Mouse (Mus musculus) ES-Bruce4 (cell line): ENCODE data around the gene Tbc1d22a. TPM values are rescaled to one million over a fixed set of nuclear protein-coding genes. Genes with fewer than 3 reads are reported as not detected.

ENCODE experiments used
- H3K27ac ChIP-seq: 2 replicates; pipeline ENCODE4 v1.5.1; 2012; ENCODE audit warnings: low read length, inconsistent platforms; ENCODE audit not compliant: insufficient read depth
- H3K27me3 ChIP-seq: 2 replicates; pipeline ENCODE4 v1.6.1; 2012; ENCODE audit warnings: mild to moderate bottlenecking, low read length, inconsistent platforms; ENCODE audit not compliant: control insufficient read depth, poor library complexity, insufficient read depth, severe bottlenecking
- H3K36me3 ChIP-seq: 2 replicates; pipeline ENCODE4 v1.6.1; 2012; ENCODE audit warnings: inconsistent platforms, mild to moderate bottlenecking, low read length, moderate library complexity; ENCODE audit not compliant: control insufficient read depth, poor library complexity, insufficient read depth, severe bottlenecking
- H3K4me1 ChIP-seq: one replicate; pipeline ENCODE4 v1.8.1; 2011; ENCODE audit warnings: low read length; ENCODE audit not compliant: control insufficient read depth, insufficient read depth
- H3K4me3 ChIP-seq: 2 replicates; pipeline ENCODE4 v1.5.1; 2011; ENCODE audit warnings: low read depth, mild to moderate bottlenecking, low read length
- H3K9ac ChIP-seq: 2 replicates; pipeline ENCODE4 v1.6.1; 2012; ENCODE audit warnings: low read depth, mild to moderate bottlenecking, inconsistent platforms; ENCODE audit not compliant: poor library complexity, severe bottlenecking
- H3K9me3 ChIP-seq: replicated peaks from 2 replicates; pipeline ENCODE4 v1.6.1; 2012; ENCODE audit warnings: mild to moderate bottlenecking, low read length, inconsistent platforms; ENCODE audit not compliant: control insufficient read depth, poor library complexity, insufficient read depth, severe bottlenecking
- CTCF ChIP-seq: IDR thresholded peaks from one replicate; pipeline ENCODE4 v1.8.1; 2011; ENCODE audit warnings: low read depth, low read length
- EP300 ChIP-seq: IDR thresholded peaks from 2 replicates; pipeline ENCODE4 v1.6.1; 2011; ENCODE audit warnings: low read depth, low read length; ENCODE audit not compliant: insufficient read depth
- POLR2A ChIP-seq: IDR thresholded peaks from one replicate; pipeline ENCODE4 v1.8.1; 2011; ENCODE audit warnings: low read length; ENCODE audit not compliant: insufficient read depth
- polyA plus RNA-seq: library from polyadenylated mRNA; stranded (reverse); fragments of >200 nt; gene quantifications from 2 replicates; pipeline ENCODE4 v1.2.4, GENCODE M21; 2011; ENCODE audit warnings: low read depth; ENCODE audit not compliant: missing spikeins, insufficient read depth, insufficient read length

Gene Tbc1d22a
- polyA plus RNA-seq, 1 experiment, result 14.1 TPM

DNA sequence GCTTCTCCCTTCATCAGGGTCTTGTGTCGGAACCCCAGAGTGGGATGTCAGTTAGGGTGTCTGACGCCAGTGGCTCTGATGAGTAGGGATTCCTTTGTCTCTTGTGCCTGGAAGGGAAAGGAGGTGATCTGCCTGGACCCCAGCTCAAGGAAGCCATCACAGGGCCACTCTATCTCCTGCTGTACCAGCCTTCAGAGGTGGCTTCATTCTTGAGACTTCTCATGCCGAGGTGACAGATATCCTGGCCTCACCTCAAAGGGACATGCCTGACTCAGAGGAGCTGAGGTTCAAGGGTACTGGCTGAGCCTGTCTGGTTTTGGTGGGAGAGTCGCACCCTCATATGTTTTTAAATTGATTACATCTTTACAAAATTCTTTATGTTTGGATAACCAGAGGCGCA, 19.7 kb downstream of the Tbc1d22a start:
- H3K27ac ChIP-seq, result no peak overlapping the region
- no peaks in the 10 kb centered on the region for H3K36me3 ChIP-seq
- TF ChIP-seq CTCF (no peak), EP300 (no peak), POLR2A (no peak)
- no peaks in the 10 kb centered on the region for H3K27me3 ChIP-seq
- H3K4me1 ChIP-seq, result no peaks in the 10 kb centered on the region
- no peak overlapping the region for H3K4me3 ChIP-seq
- no peaks in the 10 kb centered on the region for H3K9me3 ChIP-seq
- H3K9ac ChIP-seq, result no peak overlapping the region

DNA sequence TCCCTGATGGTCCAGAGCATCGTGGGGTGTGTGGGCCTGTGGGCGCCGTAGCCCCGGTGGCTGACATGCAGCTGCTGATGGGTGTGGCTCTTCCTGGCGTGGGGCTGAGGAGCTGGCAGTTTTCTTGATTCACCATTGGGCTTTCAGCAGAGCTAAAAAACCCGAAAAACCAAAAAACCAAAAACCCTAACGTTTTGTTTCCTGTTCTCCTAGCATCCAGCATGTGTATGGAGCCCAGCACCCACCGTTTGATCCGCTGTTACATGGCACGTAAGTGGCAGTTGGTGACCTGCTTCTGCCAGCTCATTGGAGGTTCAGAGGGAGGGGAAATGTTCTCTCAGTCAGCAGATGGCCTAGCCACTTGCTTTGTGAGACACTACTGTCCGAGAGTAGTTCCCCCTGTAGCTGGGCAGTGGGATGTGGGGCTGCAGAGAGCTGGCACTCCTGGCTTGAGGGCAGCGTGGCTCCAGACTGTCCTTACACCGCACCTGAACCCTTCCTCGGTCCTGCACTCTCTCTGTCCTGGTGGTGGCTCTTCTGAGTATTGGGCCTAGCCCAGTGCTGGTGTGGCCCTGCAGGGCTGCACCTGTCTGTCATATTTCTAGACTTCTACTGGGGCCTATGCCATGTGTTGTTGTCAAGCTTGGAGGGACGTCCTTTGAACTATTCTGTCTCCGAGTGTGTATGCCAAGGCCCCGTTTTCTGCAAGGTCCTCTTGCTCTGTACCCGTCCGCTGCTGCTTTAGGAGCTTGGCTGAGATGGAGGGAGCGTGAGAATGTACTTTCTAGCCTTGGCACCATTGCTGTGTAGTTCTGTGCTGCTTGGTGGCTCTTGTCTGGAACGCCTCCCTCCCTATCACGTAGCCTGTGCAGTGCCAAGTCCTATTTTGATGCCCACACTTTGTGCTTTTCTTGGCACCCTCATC, 20.5 kb downstream of the Tbc1d22a start:
- no peak overlapping the region for H3K4me3 ChIP-seq
- no peak overlapping the region for H3K27ac ChIP-seq
- TF ChIP-seq EP300, result no peak
- no peak for TF ChIP-seq POLR2A
- no peak for TF ChIP-seq CTCF
- H3K27me3 ChIP-seq, result no peaks in the 10 kb centered on the region
- H3K4me1 ChIP-seq, result no peaks in the 10 kb centered on the region
- no peak overlapping the region for H3K9ac ChIP-seq
- no peaks in the 10 kb centered on the region for H3K9me3 ChIP-seq
- H3K36me3 ChIP-seq, result no peaks in the 10 kb centered on the region

DNA sequence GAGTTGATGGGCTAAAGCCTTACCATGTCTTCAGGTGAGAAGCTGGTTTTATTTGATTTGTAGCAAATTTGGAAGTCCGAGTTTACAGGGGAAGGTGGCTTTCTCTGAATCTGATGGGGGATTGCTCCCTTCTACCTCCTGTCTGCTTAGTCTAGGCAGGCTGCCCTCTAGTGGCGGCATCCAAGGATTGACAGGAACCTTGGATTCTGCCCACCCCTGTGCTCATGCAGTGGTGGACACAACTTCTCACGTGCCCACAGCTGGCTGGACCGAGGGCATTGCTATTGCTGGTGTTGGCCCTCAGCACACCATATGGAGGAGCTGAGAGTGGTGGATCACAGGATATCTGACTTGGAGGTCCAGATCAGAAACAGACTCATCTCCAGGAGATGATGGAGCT, 22.0 kb downstream of the Tbc1d22a start:
- Histone ChIP-seq H3K9me3 (no peaks in the 10 kb centered on the region), H3K27me3 (no peaks in the 10 kb centered on the region)
- TF ChIP-seq POLR2A, result no peak
- TF ChIP-seq EP300, result no peak
- peak; percentile 87 for TF ChIP-seq CTCF

DNA sequence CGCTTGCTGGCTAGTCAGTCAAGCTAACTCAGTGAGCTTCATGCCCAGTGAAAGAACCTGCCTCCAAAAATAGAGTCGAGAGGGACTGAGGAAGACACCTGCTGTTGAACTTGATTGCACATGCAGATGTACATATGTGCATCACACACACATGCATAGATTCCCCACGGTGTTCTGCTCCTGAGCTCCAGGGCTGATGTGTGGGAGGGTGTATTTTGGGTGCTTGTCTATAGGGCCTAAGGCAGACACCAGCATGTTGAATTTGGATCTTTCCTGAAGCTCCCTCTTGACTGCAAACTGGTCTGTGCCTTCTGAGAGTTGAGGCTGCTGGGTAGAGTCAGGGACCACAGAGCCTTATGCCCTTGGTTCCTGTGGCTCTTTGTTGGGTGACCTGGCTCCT, 23.8 kb downstream of the Tbc1d22a start:
- no peak overlapping the region for H3K9ac ChIP-seq
- no peaks in the 10 kb centered on the region for H3K27me3 ChIP-seq
- H3K4me1 ChIP-seq, result no peaks in the 10 kb centered on the region
- H3K4me3 ChIP-seq, result no peak overlapping the region
- TF ChIP-seq POLR2A (no peak), CTCF (no peak), EP300 (no peak)
- no peak overlapping the region for H3K27ac ChIP-seq
- H3K36me3 ChIP-seq, result no peaks in the 10 kb centered on the region
- no peaks in the 10 kb centered on the region for H3K9me3 ChIP-seq

More for the DNA sequence above, 22.0 kb downstream of the Tbc1d22a start:
- Histone ChIP-seq H3K9ac (no peak overlapping the region), H3K4me1 (no peaks in the 10 kb centered on the region), H3K4me3 (no peak overlapping the region), H3K27ac (no peak overlapping the region), H3K36me3 (no peaks in the 10 kb centered on the region)

DNA sequence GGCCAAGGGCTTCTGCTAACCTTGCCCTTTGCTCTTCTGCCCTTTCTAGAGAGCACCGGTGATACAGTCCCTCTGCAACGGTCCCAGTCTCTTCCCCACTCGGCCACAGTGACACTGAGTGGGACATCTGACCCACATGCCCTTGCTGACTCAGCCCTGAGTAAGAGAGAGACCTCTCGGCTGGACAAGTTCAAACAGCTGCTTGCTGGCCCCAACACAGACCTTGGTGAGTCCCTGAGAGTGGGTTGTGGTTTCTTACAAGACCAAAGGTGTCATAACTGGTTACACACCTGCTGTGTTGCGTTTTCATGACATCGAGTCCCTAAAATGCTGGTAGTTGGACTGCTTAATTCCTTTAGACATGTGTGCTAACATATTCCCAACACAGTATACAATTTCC, 24.8 kb downstream of the Tbc1d22a start:
- H3K27me3 ChIP-seq, result no peaks in the 10 kb centered on the region

DNA sequence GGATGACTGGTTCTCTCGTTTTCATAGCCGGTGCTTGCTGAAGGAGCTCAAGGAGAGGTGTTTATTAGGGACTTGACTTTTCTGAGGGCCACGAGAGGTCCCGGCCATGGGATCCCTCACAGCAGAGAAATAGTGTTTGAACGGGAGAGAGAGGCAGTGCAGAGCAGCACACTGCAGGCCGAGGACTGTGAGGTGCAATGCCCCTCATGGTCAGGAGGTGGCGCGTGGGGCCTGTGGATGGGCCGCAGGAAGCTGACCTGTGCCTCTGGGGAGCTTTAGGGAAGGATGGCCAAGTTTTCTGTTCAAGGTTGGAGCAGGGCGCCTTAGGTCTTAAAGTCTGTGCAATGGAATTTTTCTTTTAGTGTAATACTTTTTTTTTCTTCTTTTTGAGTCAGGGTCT, 25.5 kb downstream of the Tbc1d22a start:
- no peaks in the 10 kb centered on the region for H3K27me3 ChIP-seq
- H3K4me3 ChIP-seq, result no peak overlapping the region
- H3K4me1 ChIP-seq, result no peaks in the 10 kb centered on the region
- TF ChIP-seq EP300, result no peak
- TF ChIP-seq CTCF, result peak; percentile 83
- no peak for TF ChIP-seq POLR2A
- H3K9me3 ChIP-seq, result no peaks in the 10 kb centered on the region
- H3K27ac ChIP-seq, result no peak overlapping the region
- H3K36me3 ChIP-seq, result no peaks in the 10 kb centered on the region
- H3K9ac ChIP-seq, result no peak overlapping the region

More for the DNA sequence above, 24.8 kb downstream of the Tbc1d22a start:
- Histone ChIP-seq H3K9me3 (no peaks in the 10 kb centered on the region), H3K4me3 (no peak overlapping the region), H3K9ac (no peak overlapping the region), H3K4me1 (no peaks in the 10 kb centered on the region), H3K27ac (no peak overlapping the region), H3K36me3 (no peaks in the 10 kb centered on the region)
- TF ChIP-seq EP300 (no peak), POLR2A (no peak), CTCF (no peak)
